Mouse (Mus musculus) kidney, embryonic 16.5 days (tissue): Measurements from ENCODE around the gene Fam124a. TPM values are rescaled to one million over a fixed set of nuclear protein-coding genes. Genes with fewer than 3 reads are reported as not detected.

Source experiments
- ATAC-seq: fragments of 200-750 bp; cut with Nextera tagmentation; 2 replicates; pipeline ENCODE4 v1.8.0; 2017; ENCODE audit warnings: moderate TSS enrichment; ENCODE audit not compliant: low FRiP score, low TSS enrichment
- H3K27ac ChIP-seq: fragments of 300-500 bp; sonication (generic); 2 replicates; pipeline ENCODE4 v1.5.1; 2014; ENCODE audit warnings: low read length
- H3K27me3 ChIP-seq: fragments of 300-500 bp; sonication (generic); 2 replicates; pipeline ENCODE4 v1.6.1; 2014; ENCODE audit warnings: low read length, control low read depth, mixed read lengths; ENCODE audit not compliant: insufficient read depth
- H3K36me3 ChIP-seq: fragments of 300-500 bp; sonication (generic); 2 replicates; pipeline ENCODE4 v1.6.1; 2014; ENCODE audit warnings: low read length, control low read depth, mixed read lengths; ENCODE audit not compliant: insufficient read depth
- H3K4me1 ChIP-seq: fragments of 300-500 bp; sonication (generic); 2 replicates; pipeline ENCODE4 v1.6.1; 2014; ENCODE audit warnings: low read length, control low read depth, mixed read lengths; ENCODE audit not compliant: insufficient read depth
- H3K4me2 ChIP-seq: fragments of 300-500 bp; sonication (generic); replicated peaks from 2 replicates; pipeline ENCODE4 v1.6.1; 2014; ENCODE audit warnings: low read depth, low read length
- H3K4me3 ChIP-seq: fragments of 300-500 bp; sonication (generic); 2 replicates; pipeline ENCODE4 v1.5.1; 2014; ENCODE audit warnings: mild to moderate bottlenecking, low read length
- H3K9ac ChIP-seq: fragments of 300-500 bp; sonication (generic); replicated peaks from 2 replicates; pipeline ENCODE4 v1.6.1; 2014; ENCODE audit warnings: low read length
- H3K9me3 ChIP-seq: fragments of 300-500 bp; sonication (generic); 2 replicates; pipeline ENCODE4 v1.6.1; 2016; ENCODE audit warnings: low read length, control low read depth
- WGBS: fragments of 180-500 bp; shearing (Covaris S2); extraction: QIAGEN DNeasy Blood & Tissue Kit; methylation state at CpG from one replicate; pipeline ENCODE4 v1.1.7; 2014; 5-methylcytosine and 5-hydroxymethylcytosine counted together
- polyA plus RNA-seq: library from polyadenylated mRNA; unstranded; fragments of >200 nt; fragmentation: Nextera tagmentation; extraction: Ambion mirVana; gene quantifications from 2 replicates; pipeline ENCODE4 v1.2.1, GENCODE M21; 2015

Gene Fam124a
- polyA plus RNA-seq, 1 experiment from 2014 or later, result 7.0 TPM

DNA sequence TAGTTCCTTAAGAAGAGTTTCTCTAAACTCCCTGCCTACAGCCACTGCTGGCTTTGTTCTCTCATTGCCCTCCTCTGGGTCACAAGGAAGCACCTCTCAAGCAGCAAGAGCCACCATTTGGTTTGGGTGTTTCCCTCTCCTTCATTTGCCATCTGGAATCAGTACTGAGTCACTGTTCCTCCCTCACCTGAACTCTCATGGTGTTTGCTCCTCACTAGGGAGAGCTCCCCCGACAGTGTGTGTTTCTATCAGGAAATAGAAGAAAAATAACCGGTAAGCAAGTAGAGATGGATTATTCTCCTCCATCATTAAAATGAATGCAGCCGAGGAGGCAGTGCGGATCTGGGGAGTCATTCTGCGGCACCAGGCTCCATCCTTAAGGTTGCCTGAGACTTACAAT lies 13.9 kb downstream of the Fam124a start:
- Histone ChIP-seq H3K9me3 (no peaks in the 10 kb centered on the region), H3K9ac (no peak overlapping the region), H3K36me3 (no peaks in the 10 kb centered on the region), H3K4me3 (no peak overlapping the region), H3K4me2 (no peak overlapping the region), H3K4me1 (peaks cover 25% of the 10 kb centered on the region), H3K27me3 (no peaks in the 10 kb centered on the region), H3K27ac (peak overlapping the region; percentile 64; the same call in 1 of the 2 replicates)
- WGBS, result 78% methylated on average over 5 of the region's 5 CpGs
- no peak for ATAC-seq

DNA sequence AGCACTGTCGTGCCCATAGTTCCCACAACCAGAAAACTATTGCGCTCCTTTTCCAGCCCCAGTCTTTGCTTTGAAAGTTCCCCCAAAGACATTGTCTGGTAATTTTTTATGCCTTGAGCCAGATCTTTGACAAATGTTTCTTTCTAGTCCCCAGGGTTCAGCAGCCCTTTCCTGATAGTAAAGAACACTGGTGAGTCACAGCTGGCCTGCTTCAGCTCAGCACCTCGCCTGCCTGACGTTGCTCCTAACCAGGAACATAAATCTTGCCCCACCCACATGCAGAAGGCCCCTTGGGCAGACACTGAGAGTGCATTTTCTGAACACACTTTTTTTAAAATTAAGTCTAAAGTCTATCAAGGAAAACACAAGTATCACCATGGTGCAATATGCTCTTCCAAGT lies 14.8 kb downstream of the Fam124a start:
- no peak overlapping the region for H3K4me3 ChIP-seq
- H3K36me3 ChIP-seq, result no peaks in the 10 kb centered on the region
- no peak overlapping the region for H3K9ac ChIP-seq
- peak; percentile 83 for ATAC-seq
- no peak overlapping the region for H3K4me2 ChIP-seq
- H3K27me3 ChIP-seq, result no peaks in the 10 kb centered on the region
- WGBS, result 16% methylated on average over 4 of the region's 4 CpGs
- H3K9me3 ChIP-seq, result no peaks in the 10 kb centered on the region
- peak overlapping the region; percentile 64 for H3K27ac ChIP-seq
- peaks cover 27% of the 10 kb centered on the region for H3K4me1 ChIP-seq

DNA sequence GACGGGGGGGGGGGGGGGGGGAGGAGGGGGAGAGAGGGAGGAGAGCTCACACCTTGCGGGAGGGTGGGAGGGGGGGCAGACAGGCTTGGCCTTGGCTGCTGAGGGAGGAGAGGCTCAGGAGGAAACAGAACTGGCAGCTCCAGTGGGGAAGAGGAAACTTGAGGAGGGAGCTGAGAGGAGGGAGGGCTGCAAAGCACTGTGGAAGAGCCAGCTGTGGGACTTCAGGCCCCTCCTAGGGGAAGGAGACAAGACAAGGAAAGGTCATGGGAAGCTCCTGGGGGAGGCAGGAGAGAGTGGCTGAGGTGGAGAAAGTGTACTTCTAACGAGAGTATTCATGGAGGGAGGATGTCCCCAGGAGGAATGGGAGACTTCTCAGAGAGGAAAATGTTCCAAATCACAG lies 17.9 kb downstream of the Fam124a start:
- peak; percentile 78 for ATAC-seq
- H3K27me3 ChIP-seq, result no peaks in the 10 kb centered on the region
- H3K4me1 ChIP-seq, result peaks cover 27% of the 10 kb centered on the region
- no peaks in the 10 kb centered on the region for H3K9me3 ChIP-seq
- WGBS, result 0% methylated on average over 2 of the region's 3 CpGs
- no peak overlapping the region for H3K4me3 ChIP-seq
- peak overlapping the region; percentile 55; the same call in 1 of the 2 replicates for H3K27ac ChIP-seq
- no peaks in the 10 kb centered on the region for H3K36me3 ChIP-seq
- no peak overlapping the region for H3K9ac ChIP-seq
- H3K4me2 ChIP-seq, result peak overlapping the region; percentile 31; the same call in 1 of the 2 replicates

DNA sequence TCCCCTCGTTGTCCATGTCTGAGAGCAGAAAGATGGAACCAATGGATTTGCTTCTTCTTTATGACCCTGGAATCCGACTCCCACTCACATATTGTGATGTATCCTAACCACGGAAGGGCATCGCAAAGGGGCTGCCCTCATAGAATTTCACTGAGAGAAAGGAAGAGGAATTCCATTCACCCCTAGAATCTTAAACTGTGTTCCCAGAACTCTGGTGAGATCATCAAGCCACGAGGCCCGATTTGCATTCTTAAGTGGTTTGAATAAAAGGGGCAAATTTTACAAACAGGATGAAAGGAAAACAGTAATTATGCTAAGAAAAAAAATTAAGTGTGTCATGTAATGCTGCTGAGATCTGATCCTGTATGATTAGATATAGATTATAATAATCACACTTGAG lies 19.4 kb downstream of the Fam124a start:
- no peak for ATAC-seq
- H3K4me3 ChIP-seq, result no peak overlapping the region
- H3K36me3 ChIP-seq, result no peaks in the 10 kb centered on the region
- WGBS, result 42% methylated on average over 6 of the region's 6 CpGs
- H3K27ac ChIP-seq, result no peak overlapping the region
- H3K4me1 ChIP-seq, result peaks cover 21% of the 10 kb centered on the region
- no peaks in the 10 kb centered on the region for H3K27me3 ChIP-seq
- H3K9me3 ChIP-seq, result no peaks in the 10 kb centered on the region
- no peak overlapping the region for H3K9ac ChIP-seq
- no peak overlapping the region for H3K4me2 ChIP-seq

DNA sequence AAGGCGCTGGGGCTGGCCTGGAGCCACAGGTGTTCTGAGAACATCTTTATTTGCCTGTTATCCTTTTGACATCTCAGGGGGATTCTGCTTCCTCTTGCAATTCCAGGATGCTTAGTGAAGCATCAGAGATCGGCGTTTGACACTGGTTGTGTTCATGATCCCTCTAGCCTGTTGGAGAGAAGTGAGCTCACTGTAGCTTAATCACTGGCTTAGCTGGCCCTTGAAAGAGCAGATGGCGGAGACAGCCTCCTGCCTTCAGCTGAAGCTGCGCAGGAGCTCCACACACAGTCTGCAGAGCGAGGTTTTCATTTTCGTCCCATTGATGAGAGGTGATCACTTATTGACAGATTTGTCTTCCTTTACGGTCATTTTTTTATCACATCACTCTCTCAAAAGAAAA lies 20.3 kb downstream of the Fam124a start:
- no peaks in the 10 kb centered on the region for H3K27me3 ChIP-seq
- H3K4me3 ChIP-seq, result no peak overlapping the region
- no peak overlapping the region for H3K27ac ChIP-seq
- no peak for ATAC-seq
- no peaks in the 10 kb centered on the region for H3K36me3 ChIP-seq
- no peak overlapping the region for H3K4me2 ChIP-seq
- no peak overlapping the region for H3K9ac ChIP-seq
- H3K4me1 ChIP-seq, result peaks cover 12% of the 10 kb centered on the region
- H3K9me3 ChIP-seq, result no peaks in the 10 kb centered on the region
- WGBS, result 73% methylated on average over 8 of the region's 8 CpGs

DNA sequence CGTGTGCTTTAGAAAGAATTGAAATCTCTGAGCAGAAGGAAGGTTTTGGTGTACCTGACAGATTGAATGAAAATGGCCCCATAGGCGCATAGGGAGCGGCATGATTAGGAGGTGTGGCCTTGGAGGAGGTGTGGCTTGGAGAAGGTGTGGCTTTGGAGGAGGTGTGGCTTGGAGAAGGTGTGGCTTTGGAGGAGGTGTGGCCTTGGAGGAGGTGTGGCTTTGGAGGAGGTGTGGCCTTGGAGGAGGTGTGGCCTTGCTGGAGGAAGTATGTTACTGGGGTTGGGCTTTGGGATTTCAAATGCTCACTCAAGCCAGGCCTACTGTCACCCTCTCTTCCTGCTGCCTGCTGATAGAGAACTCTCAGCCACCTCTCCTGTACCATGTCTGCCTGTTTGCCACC lies 25.4 kb downstream of the Fam124a start:
- WGBS, result 78% methylated on average over 3 of the region's 3 CpGs
- H3K9me3 ChIP-seq, result no peaks in the 10 kb centered on the region
- ATAC-seq, result no peak

DNA sequence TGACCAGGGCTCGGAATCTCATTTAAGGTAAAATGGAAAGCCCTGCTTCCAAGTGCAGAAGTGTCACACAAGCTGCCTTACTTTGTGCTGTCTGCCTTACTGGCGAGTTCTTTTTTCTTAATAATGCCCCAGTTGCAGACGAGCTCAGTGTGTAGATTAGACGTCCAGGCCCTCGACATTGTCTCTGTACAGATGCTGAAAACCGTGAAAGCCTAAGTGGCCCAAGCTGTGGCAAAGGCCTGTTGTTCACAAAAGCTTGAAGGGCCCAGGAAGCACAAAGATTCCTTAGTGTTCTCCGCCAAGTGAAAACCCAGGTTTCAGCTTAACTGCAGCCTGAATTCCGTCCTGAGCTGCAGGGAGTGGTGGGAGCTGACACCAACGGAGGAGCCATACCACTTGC lies 26.2 kb downstream of the Fam124a start:
- 75% methylated on average over 9 of the region's 9 CpGs for WGBS
- 0 out of 2 replicates have a peak, but pooled peaks cover 6% of the 10 kb centered on the region for H3K4me1 ChIP-seq
- H3K4me2 ChIP-seq, result no peak overlapping the region
- H3K27me3 ChIP-seq, result no peaks in the 10 kb centered on the region
- no peak overlapping the region for H3K27ac ChIP-seq
- H3K9me3 ChIP-seq, result no peaks in the 10 kb centered on the region
- no peak overlapping the region for H3K9ac ChIP-seq
- no peak overlapping the region for H3K4me3 ChIP-seq
- H3K36me3 ChIP-seq, result no peaks in the 10 kb centered on the region
- ATAC-seq, result no peak

More for the DNA sequence above, 25.4 kb downstream of the Fam124a start:
- Histone ChIP-seq H3K4me2 (no peak overlapping the region), H3K4me1 (0 out of 2 replicates have a peak, but pooled peaks cover 6% of the 10 kb centered on the region), H3K36me3 (no peaks in the 10 kb centered on the region), H3K27me3 (no peaks in the 10 kb centered on the region), H3K27ac (no peak overlapping the region), H3K9ac (no peak overlapping the region), H3K4me3 (no peak overlapping the region)

DNA sequence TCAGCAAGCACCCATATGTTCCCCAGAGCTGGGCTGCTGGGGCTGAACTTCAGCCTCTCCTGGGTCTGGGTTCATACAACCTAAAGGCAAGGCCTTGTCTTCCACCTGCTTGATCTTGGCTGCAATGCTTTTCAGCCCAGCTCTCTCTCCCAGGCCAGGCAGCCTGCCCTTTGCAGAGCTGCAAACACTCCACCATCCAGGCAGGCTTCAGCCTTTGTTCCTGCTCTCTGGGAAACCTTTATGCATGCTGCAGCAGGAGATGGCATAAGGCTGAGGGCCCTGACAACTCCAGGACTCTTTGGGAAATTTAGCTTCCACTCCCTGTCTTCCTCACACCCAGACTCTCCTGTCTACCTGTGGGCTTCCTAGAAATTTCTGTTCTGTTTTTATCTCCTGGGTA lies 29.1 kb downstream of the Fam124a start:
- Histone ChIP-seq H3K27ac (peak overlapping the region; percentile 59), H3K27me3 (no peaks in the 10 kb centered on the region), H3K4me2 (no peak overlapping the region), H3K9me3 (no peaks in the 10 kb centered on the region), H3K36me3 (no peaks in the 10 kb centered on the region), H3K4me1 (0 out of 2 replicates have a peak, but pooled peaks cover 6% of the 10 kb centered on the region), H3K9ac (no peak overlapping the region), H3K4me3 (no peak overlapping the region)
- no peak for ATAC-seq

DNA sequence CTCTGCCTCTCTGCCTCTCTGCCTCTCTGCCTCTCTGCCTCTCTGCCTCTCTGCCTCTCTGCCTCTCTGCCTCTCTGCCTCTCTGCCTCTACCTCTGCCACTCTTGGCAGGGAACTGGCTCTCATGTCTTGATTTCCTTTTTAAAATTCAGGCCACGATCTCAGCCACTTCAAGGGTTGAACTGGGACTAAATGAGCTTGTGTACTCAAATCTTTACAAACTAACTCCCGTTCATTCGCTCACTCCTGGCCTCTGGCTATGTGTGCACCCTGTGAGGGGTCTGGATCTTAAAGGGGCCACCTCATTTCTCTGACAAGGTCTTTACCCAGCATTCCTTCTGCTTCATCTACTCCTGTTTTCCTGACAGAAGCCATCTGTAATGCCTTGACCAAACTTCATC lies 29.8 kb downstream of the Fam124a start:
- ATAC-seq, result no peak
- WGBS, result 41% methylated on average over 3 of the region's 3 CpGs
- Histone ChIP-seq H3K4me3 (no peak overlapping the region), H3K9ac (no peak overlapping the region), H3K36me3 (no peaks in the 10 kb centered on the region), H3K27me3 (no peaks in the 10 kb centered on the region), H3K27ac (no peak overlapping the region), H3K9me3 (no peaks in the 10 kb centered on the region), H3K4me1 (0 out of 2 replicates have a peak, but pooled peaks cover 6% of the 10 kb centered on the region), H3K4me2 (no peak overlapping the region)

DNA sequence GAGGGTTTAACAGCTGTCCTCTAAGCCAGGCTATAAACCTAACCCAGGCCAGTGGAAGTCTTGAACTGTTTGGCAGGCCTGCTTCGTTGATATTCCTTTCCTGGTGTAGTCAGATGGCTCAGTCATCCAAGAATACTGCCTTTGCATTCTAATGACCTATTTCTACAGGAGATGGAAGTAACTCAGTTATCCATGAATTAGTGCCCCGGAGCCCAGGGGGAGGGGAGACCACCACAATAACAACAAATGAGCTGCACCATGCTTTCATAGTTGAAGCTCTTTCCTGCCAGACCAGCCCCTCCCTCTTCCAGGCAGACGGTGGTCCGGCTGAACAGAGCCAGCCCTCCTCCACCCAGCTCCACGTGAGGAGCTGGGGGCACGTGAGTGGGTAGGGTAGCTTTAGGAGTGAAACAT lies 44.6 kb downstream of the Fam124a start:
- Histone ChIP-seq H3K4me1 (no peaks in the 10 kb centered on the region), H3K27ac (no peak overlapping the region), H3K4me2 (no peak overlapping the region), H3K4me3 (no peak overlapping the region), H3K9me3 (no peaks in the 10 kb centered on the region), H3K36me3 (no peaks in the 10 kb centered on the region), H3K9ac (no peak overlapping the region), H3K27me3 (no peaks in the 10 kb centered on the region)
- ATAC-seq, result no peak
- WGBS, result 34% methylated on average over 6 of the region's 6 CpGs
